Mouse (Mus musculus): ENCODE data around the gene Rab37. TPM values are rescaled to one million over a fixed set of nuclear protein-coding genes. Genes with fewer than 3 reads are reported as not detected.
A peak's percentile ranks its signal among the peaks of the same experiment; 100 is the strongest.

The Rab37 gene
- polyA plus RNA-seq (2015; fragmentation: Nextera tagmentation; extraction: Ambion mirVana), result 2.5 and 3.1 TPM in 2 replicates

DNA sequence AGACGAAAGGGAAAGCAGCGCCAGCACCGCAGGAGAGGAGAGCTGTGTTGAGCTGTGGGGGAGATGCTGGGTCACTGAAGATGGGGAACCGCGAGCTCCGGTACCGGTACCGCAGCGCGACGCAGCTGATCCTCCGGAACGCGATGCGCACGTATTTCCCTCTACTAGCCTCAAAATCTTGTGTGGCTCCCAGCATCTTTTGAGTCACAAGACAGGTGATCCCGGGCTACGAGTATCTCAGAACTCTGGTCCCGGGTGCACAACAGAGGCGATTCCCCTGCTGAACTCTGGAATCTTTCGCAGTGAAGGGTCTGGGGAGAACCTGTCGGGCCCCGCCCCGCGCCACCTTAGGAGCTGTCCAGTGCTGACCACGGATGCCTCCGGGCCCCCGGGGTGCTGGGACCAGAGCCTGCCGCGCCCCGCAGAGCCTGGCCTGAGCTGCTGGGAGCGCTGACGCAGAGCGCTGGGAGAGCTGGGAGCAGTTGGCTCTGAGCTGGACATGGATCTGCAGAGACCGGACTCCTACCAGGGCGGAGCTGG, at the start of gene Rab37:
TSS of gene Rab37 (plus strand) at position 70 of the 540 bp plus-strand sequence.
- Histone ChIP-seq H3K4me1 (ENCODE audit: insufficient read depth) (peaks cover 4% of the 10 kb centered on the region; the same call in 1 of the 2 replicates), H3K27me3 (ENCODE audit: insufficient read depth, low read length) (peaks cover 22% of the 10 kb centered on the region), H3K27ac (ENCODE audit: low read depth) (no peak within 1 kb of the TSS), H3K4me3 (ENCODE audit: low read depth, low read length) (no peak within 1 kb of the TSS), H3K9ac (replicated peaks) (no peak within 1 kb of the TSS), H3K9me3 (ENCODE audit: low read length) (peaks cover 9% of the 10 kb centered on the region; the same call in 1 of the 2 replicates), H3K4me2 (ENCODE audit: low read depth, low read length) (no peak within 1 kb of the TSS), H3K36me3 (replicated peaks; ENCODE audit: insufficient read depth, low read length) (no peaks in the 10 kb centered on the region)
- no peak for ATAC-seq
- peak; percentile 39 for DNase-seq
- 3% methylated on average over 36 of the region's 36 CpGs for WGBS (ENCODE audit: insufficient replicate concordance)
- no peak for TF ChIP-seq EP300 (IDR thresholded peaks at IDR 0.05; ENCODE audit: low read depth)
- TF ChIP-seq CTCF (IDR thresholded peaks at IDR 0.05; ENCODE audit: low read depth), result no peak

DNA sequence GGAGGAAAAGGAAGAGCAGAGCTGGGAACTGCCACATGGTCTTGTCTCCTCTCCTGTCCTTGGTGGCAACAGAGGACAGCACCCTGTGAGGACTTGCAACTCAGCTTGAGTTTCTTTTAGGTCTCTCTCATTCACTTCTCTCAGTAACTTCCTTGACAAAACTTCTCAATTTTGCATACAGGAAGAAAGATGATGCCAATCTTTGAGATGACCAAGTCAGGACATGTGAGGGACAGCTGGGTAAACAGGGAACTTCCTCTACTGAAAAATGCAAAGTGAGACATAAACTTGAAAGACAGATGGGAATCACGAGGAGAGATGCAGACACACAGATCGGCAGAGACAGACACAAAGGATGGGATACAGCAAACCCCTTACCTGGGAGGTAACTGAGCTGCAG, 43.0 kb upstream of the Rab37 start, which contains the start of gene Cd300ld3:
TSS of gene Cd300ld3 (minus strand) at position 151 of the 400 bp plus-strand sequence.
- DNase-seq, result no peak
- no peak for ATAC-seq
- no peaks in the 10 kb centered on the region for H3K4me1 ChIP-seq (ENCODE audit: insufficient read depth)
- H3K9me3 ChIP-seq (ENCODE audit: low read length), result no peaks in the 10 kb centered on the region
- no peak within 1 kb of the TSS for H3K27ac ChIP-seq (ENCODE audit: low read depth)
- no peak within 1 kb of the TSS for H3K9ac ChIP-seq (replicated peaks)
- H3K27me3 ChIP-seq (ENCODE audit: insufficient read depth, low read length), result no peaks in the 10 kb centered on the region
- no peak within 1 kb of the TSS for H3K4me3 ChIP-seq (ENCODE audit: low read depth, low read length)
- no peaks in the 10 kb centered on the region for H3K36me3 ChIP-seq (replicated peaks; ENCODE audit: insufficient read depth, low read length)
- 48% methylated on average over 2 of the region's 2 CpGs for WGBS (ENCODE audit: insufficient replicate concordance)
- H3K4me2 ChIP-seq (ENCODE audit: low read depth, low read length), result no peak within 1 kb of the TSS
- no peak for TF ChIP-seq EP300 (IDR thresholded peaks at IDR 0.05; ENCODE audit: low read depth)
- TF ChIP-seq CTCF (IDR thresholded peaks at IDR 0.05; ENCODE audit: low read depth), result no peak

DNA sequence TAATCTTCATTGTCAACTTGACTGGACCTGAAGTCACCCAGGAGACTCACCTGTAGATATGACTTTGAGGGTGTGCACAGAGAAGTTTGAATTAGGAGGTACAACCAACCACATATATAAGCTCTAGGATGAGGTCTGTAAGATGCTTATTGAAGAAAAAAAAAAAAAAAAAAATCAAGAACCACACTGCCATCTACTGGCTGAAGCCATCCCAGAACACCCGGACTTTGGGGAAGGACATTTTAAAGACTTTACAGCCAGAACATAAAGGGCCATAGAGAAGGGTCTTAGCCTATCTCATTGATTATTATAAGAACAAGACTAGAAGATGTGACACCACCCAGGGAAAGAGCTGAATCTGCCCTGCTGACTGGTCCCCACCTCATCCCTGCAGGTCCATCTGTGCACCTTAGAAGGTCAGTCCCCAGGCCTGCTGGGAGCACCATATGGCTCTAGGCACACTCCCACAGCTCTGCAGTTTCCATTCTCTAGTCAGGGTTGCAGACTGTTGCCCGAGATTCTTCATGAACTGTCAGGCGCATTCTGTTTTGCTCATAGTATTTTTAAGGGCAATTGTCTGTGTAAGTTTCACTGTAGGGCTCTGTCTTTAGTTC, 41.8 kb upstream of the Rab37 start:
- TF ChIP-seq EP300 (IDR thresholded peaks at IDR 0.05; ENCODE audit: low read depth), result no peak
- TF ChIP-seq CTCF (IDR thresholded peaks at IDR 0.05; ENCODE audit: low read depth), result peak; percentile 49
- Histone ChIP-seq H3K36me3 (replicated peaks; ENCODE audit: insufficient read depth, low read length) (no peaks in the 10 kb centered on the region), H3K4me1 (ENCODE audit: insufficient read depth) (no peaks in the 10 kb centered on the region), H3K9ac (replicated peaks) (no peak overlapping the region), H3K27me3 (ENCODE audit: insufficient read depth, low read length) (no peaks in the 10 kb centered on the region), H3K4me3 (ENCODE audit: low read depth, low read length) (no peak overlapping the region), H3K4me2 (ENCODE audit: low read depth, low read length) (no peak overlapping the region), H3K9me3 (ENCODE audit: low read length) (no peaks in the 10 kb centered on the region), H3K27ac (ENCODE audit: low read depth) (no peak overlapping the region)
- DNase-seq (no peak), ATAC-seq (no peak)
- WGBS (ENCODE audit: insufficient replicate concordance), result 40% methylated on average over 3 of the region's 3 CpGs

GRCm38 (mm10) chr11:115052206-115052605, 39.0 kb upstream of the Rab37 start:
- WGBS (ENCODE audit: insufficient replicate concordance), result 2% methylated on average over 9 of the region's 9 CpGs
- H3K9ac ChIP-seq (replicated peaks), result no peak overlapping the region
- no peaks in the 10 kb centered on the region for H3K36me3 ChIP-seq (replicated peaks; ENCODE audit: insufficient read depth, low read length)
- ATAC-seq (no peak), DNase-seq (peak; percentile 57)
- H3K4me2 ChIP-seq (ENCODE audit: low read depth, low read length), result no peak overlapping the region
- no peaks in the 10 kb centered on the region for H3K27me3 ChIP-seq (ENCODE audit: insufficient read depth, low read length)
- no peak overlapping the region for H3K4me3 ChIP-seq (ENCODE audit: low read depth, low read length)
- no peaks in the 10 kb centered on the region for H3K4me1 ChIP-seq (ENCODE audit: insufficient read depth)
- H3K27ac ChIP-seq (ENCODE audit: low read depth), result no peak overlapping the region
- TF ChIP-seq EP300 (IDR thresholded peaks at IDR 0.05; ENCODE audit: low read depth), result no peak
- no peak for TF ChIP-seq CTCF (IDR thresholded peaks at IDR 0.05; ENCODE audit: low read depth)
- no peaks in the 10 kb centered on the region for H3K9me3 ChIP-seq (ENCODE audit: low read length)

GRCm38 (mm10) chr11:115052991-115053390, 38.2 kb upstream of the Rab37 start:
- H3K27ac ChIP-seq (ENCODE audit: low read depth), result no peak overlapping the region
- WGBS (ENCODE audit: insufficient replicate concordance), result 83% methylated on average over 1 of the region's 1 CpGs
- no peak overlapping the region for H3K4me2 ChIP-seq (ENCODE audit: low read depth, low read length)
- H3K4me3 ChIP-seq (ENCODE audit: low read depth, low read length), result no peak overlapping the region
- TF ChIP-seq EP300 (IDR thresholded peaks at IDR 0.05; ENCODE audit: low read depth), result no peak
- no peak for TF ChIP-seq CTCF (IDR thresholded peaks at IDR 0.05; ENCODE audit: low read depth)
- H3K9me3 ChIP-seq (ENCODE audit: low read length), result no peaks in the 10 kb centered on the region
- ATAC-seq (no peak), DNase-seq (no peak)
- no peaks in the 10 kb centered on the region for H3K36me3 ChIP-seq (replicated peaks; ENCODE audit: insufficient read depth, low read length)
- no peak overlapping the region for H3K9ac ChIP-seq (replicated peaks)
- no peaks in the 10 kb centered on the region for H3K4me1 ChIP-seq (ENCODE audit: insufficient read depth)
- H3K27me3 ChIP-seq (ENCODE audit: insufficient read depth, low read length), result no peaks in the 10 kb centered on the region

GRCm38 (mm10) chr11:115054537-115054936, 36.7 kb upstream of the Rab37 start:
- no peaks in the 10 kb centered on the region for H3K36me3 ChIP-seq (replicated peaks; ENCODE audit: insufficient read depth, low read length)
- TF ChIP-seq CTCF (IDR thresholded peaks at IDR 0.05; ENCODE audit: low read depth) (no peak), EP300 (IDR thresholded peaks at IDR 0.05; ENCODE audit: low read depth) (no peak)
- no peak overlapping the region for H3K4me3 ChIP-seq (ENCODE audit: low read depth, low read length)
- ATAC-seq (no peak), DNase-seq (no peak)
- no peak overlapping the region for H3K4me2 ChIP-seq (ENCODE audit: low read depth, low read length)
- H3K4me1 ChIP-seq (ENCODE audit: insufficient read depth), result no peaks in the 10 kb centered on the region
- H3K9ac ChIP-seq (replicated peaks), result no peak overlapping the region
- H3K27me3 ChIP-seq (ENCODE audit: insufficient read depth, low read length), result no peaks in the 10 kb centered on the region
- no peaks in the 10 kb centered on the region for H3K9me3 ChIP-seq (ENCODE audit: low read length)
- no peak overlapping the region for H3K27ac ChIP-seq (ENCODE audit: low read depth)

Measured in liver, postnatal 0 days (tissue).